Mouse (Mus musculus) embryonic fibroblast, embryonic 13.5 days (primary cell): ENCODE data around the gene Gba.

Source experiments
- CTCF ChIP-seq: IDR thresholded peaks from 2 replicates; pipeline ENCODE4 v1.5.1; 2011; ENCODE audit warnings: mild to moderate bottlenecking, control low read depth, low read length, moderate library complexity, borderline replicate concordance; ENCODE audit not compliant: insufficient read depth
- POLR2A ChIP-seq: IDR thresholded peaks from 2 replicates; pipeline ENCODE4 v1.6.1; 2011; ENCODE audit warnings: low read depth, mild to moderate bottlenecking, control low read depth, low read length, moderate library complexity

- TF ChIP-seq CTCF: no peak
- TF ChIP-seq POLR2A: no peak
These were observed 7.4 kb downstream of the Gba start for GRCm38 (mm10) chr3:89210162-89210561.
